Mouse (Mus musculus): Measurements from ENCODE around the gene Notum.

Gene Notum

DNA sequence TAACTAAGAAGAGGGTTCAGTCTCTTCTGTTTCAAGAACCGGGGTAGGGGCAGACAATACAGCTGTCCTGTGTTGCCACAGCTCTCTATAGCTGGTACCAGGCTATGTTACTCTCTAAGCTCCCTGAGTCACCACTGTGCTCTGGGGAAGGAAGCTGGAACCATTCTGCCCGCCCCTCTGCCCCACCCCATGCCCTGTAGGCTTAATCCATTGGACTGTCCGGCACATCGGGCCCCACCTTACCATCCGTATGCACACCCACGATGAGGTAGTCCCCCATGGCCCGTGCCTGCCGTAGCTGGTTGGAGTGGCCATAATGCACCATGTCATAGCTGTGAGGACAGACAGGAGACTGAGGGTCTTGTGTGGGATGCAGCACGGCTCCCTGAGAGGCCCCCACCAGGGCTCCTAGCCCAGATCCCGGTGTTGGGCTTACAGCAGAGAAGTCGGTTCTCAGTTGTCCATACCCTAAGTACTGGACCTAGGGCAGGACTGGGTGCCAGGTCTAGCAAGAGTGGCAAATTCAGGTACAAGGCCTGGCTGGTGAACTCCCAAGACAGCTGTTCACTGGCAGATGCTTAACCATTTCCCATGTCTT lies 45.3 kb downstream of the Notum start:
- no peak for DNase-seq

DNA sequence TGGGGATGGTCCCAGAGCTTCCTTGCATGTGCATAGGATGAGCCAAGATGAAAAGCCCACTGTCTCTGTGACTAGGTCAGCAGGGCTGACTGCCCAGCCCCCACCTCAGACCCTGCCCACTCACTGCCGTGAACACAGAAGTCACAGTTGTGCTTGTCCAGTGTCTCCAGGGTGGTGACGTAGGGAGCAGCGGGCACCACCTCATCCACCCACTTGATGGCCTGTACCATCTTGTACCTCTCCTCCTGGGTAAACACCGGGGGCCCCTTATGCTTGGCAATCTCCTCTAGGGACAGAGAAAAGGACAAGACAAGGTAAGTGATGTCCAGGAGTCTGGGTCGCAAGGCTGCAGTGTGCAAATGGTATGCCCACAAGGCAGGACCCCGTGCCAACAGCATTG lies 45.8 kb downstream of the Notum start:
- no peak for DNase-seq

DNA sequence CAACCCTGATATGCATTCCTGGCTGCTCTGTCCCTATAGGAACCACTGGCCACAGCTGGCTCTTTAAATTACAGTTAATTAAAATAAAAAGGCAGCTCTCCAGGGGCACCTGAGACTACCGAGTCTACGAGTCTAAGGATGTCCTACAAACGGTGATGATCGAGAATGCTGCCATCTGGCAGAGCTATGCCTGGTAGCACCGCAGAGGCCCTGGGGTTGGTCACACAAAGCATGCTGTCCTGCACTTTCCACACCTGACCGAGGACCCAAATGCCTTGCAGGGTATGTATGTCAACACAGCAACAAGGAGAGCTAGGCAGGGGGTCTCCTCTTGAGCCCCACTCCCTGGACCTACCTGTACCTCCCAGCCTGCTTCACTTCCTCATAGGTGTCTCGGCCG lies 47.0 kb downstream of the Notum start:
- no peak for DNase-seq

DNA sequence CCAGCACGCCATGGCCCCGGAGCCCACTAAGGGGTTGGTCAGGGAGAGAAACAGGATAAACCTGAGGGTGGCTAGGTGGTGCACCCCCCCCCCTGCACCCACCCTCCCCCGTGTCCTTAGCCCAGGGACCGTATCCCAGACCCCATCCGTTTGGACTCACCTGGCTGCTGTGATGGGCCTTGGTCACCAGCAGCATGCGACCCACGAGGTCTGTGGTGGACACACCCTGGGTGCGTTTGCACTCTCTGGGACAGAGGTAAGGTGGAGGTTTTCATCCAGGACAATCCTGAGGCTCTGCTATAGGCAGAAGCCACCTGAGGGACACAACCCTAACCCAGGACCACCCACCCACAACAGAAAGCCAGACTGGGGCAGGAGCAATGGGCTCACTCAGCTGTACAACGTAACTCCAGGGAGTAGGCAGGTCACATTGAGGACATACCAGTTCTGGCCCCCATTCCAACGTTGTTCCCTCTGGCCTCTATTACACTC lies 47.4 kb downstream of the Notum start:
- DNase-seq = no peak

DNA sequence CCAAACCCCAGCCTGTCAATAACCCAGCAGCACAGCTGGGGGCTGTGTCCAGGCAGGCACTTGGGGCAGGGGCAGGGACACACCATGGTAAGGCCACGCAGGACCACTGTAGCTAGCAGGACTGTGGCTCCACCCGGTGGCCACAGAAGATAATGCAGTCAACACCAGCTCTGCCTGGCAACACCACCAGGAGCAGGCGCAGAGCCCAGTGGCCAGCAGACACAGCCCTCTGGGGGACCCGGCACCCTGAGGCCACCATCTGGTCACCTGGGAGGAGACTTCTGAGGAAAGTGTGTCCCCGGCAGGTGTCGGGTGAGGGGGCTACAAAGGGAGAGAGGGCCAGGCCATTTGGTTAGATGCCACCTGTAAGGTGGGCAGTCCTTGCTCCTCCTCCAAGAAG lies 48.2 kb downstream of the Notum start:
- peak; percentile 80 for DNase-seq

DNA sequence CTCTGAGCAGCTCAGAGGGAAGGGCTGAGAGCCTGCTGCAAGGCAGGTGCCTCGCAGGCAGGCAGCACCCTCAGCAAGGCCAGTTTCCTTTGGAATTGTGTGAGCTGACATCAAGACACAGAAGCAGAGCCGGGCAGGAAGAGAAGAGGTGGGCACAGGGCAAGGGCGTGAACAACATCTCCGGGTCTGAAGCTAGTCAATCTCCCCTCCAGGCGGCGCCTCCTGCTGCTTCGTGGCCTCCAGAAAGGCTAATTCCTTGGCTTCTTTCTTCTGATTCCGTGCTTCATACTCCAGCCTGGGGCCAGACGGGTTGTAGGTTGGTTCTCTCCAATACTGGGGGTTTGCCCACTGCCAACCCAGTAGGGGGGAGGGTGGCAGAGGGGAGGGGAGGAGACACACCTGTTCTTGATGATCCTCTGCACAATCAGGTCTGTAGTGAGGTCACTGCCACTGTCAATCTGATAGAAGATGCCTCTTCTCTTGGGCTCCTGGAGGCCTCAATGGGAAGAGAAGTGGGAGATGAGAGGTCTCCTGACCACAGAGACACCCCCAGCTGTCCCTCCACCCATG lies 50.4 kb downstream of the Notum start:
- no peak for DNase-seq

DNA sequence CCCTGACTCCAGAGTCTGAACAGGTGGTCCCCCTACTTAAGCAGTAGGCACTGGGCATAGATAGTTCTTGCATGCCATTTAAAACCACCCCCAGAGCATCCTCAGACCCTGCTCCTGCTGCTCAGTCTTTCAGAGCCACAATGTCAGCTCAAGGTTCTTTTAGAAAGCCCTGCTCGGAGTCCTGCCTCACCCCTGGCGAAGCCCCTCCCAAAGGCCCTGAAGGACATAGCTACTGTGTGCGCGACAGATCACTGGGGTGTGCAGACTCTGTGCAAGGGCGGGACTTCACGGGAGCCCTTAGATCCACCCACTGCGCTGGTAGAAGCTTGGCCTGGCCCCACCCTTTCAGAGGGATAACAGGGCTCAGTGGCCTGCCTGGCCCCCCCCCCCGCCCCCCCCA lies 51.7 kb downstream of the Notum start:
- DNase-seq = peak; percentile 48

DNA sequence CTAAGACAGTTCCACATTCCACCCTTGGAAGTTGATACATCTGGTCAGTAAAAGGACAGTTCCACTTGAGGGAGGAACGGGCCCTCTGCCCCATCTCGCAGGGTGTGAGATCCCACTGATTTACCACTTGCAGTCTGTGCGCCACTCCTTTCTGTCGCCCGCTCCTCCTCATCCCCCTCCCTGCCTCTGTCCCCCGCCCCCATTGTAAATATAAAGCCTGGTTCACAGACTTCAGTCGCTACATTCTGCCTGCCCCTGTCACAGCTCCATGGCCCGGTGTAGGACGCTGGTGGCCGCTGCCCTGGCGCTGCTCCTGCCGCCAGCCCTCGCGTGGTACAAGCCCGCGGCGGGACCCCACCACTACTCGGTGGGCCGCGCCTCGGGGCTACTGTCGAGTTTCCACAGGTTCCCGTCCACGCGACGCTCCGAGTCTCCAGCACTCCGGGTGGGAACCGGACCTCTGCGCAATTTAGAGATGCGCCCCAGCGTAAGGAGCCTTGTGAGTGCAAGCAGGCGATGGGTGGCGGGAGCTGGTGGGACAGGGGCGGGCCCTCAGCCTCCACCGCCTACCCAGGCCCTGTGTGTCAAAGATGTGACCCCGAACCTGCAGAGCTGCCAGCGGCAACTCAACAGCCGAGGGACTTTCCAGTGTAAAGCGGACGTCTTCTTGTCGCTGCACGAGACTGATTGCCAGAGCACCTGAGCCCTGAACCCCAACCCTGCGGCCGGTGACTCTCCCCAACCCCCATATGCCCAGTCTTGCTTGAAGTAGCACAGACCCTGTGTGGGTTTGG lies 52.5 kb downstream of the Notum start, which contains the start of gene Npb:
TSS of gene Npb (plus strand) at position 237 of the 794 bp plus-strand sequence.
- DNase-seq = no peak

DNA sequence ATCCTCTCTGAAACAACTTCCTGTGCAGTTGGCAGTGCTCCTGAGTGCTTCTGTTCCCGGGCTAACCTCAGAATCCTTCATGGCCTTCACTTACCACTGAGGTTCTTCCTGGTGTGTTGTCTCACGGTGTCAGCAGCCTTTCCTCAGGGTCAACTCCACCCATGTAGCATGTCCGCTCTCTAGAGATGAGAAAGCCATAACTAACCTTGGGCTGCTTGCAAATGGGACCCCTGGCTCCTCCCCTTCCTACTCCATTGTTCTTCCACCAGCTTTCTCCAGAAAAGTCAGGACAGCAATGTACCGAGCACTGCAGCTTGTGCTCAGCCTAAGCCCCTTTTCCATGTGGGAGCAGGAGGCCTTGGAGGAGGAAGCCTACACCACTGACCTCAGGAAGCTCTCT lies 54.2 kb downstream of the Notum start:
- DNase-seq = no peak

DNA sequence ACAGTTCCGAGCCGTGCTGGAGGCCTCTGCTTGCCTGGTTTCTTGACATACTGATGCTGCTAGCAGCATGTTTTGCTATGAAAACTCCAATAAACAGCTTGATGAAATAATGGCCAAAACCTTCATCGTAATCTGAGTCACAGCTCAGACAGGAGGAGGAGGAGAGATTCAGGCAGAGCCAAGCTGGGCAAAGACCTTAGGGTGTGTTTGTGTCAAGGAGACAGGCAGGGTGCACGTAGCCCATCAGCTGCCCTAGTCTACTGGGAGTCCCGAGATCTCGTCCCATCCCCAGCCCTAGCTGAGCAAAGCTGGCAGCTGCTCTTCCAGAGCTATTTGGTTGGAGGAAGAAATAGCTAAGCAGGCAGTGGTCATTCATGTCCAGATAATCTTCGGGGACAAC lies 55.3 kb downstream of the Notum start:
- DNase-seq = no peak

Data from kidney, adult 18-20 months (tissue).